Mouse (Mus musculus) small intestine, adult 2 months (tissue): ENCODE data around the gene Tada1.

Source experiments
- CTCF ChIP-seq: fragments of 200-500 bp; IDR thresholded peaks from 2 replicates; pipeline ENCODE4 v1.5.1; 2012; ENCODE audit warnings: low read depth, mild to moderate bottlenecking, control low read depth, inconsistent platforms, low read length, moderate library complexity, mixed read lengths; ENCODE audit not compliant: insufficient replicate concordance, insufficient read length; ENCODE audit errors: extremely low read depth
- POLR2A ChIP-seq: fragments of 200-500 bp; IDR thresholded peaks from 2 replicates; pipeline ENCODE4 v1.6.1; 2012; ENCODE audit warnings: low read depth, mild to moderate bottlenecking, control low read depth, inconsistent platforms, low read length, moderate library complexity

GRCm38 (mm10) chr1:166382626-166383025, 3.7 kb downstream of the Tada1 start:
- TF ChIP-seq CTCF (no peak), POLR2A (no peak)
